Mouse (Mus musculus): Measurements from ENCODE around the gene Slc15a3. TPM values are rescaled to one million over a fixed set of nuclear protein-coding genes. Genes with fewer than 3 reads are reported as not detected.

The Slc15a3 gene
- total RNA-seq, 1 experiment from 2014 or later, result 2.0 TPM

GRCm38 (mm10) chr19:10869241-10869885 is 29.8 kb downstream of the Slc15a3 start:
- peak; percentile 86 for DNase-seq

- no peak for DNase-seq
Measured at GRCm38 (mm10) chr19:10869886-10870527, 30.5 kb downstream of the Slc15a3 start, which contains the start of gene Tmem132a. TSS of gene Tmem132a (minus strand) at chr19:10869940.

- peak; percentile 46 for DNase-seq
Measured at GRCm38 (mm10) chr19:10870676-10871075, 31.1 kb downstream of the Slc15a3 start.

- DNase-seq, result peak; percentile 22
Measured at GRCm38 (mm10) chr19:10871328-10871961, 31.9 kb downstream of the Slc15a3 start.

GRCm38 (mm10) chr19:10878201-10878837 is 38.8 kb downstream of the Slc15a3 start:
- DNase-seq, result peak; percentile 51

- DNase-seq, result peak; percentile 53
Measured at GRCm38 (mm10) chr19:10880085-10880974, 40.8 kb downstream of the Slc15a3 start.

- no peak for DNase-seq
Measured at GRCm38 (mm10) chr19:10880975-10881425, 41.5 kb downstream of the Slc15a3 start.

- DNase-seq, result peak; percentile 96
Measured at GRCm38 (mm10) chr19:10881426-10882154, 42.1 kb downstream of the Slc15a3 start, which contains the start of gene Tmem109. TSS of gene Tmem109 (minus strand) at chr19:10882001.

GRCm38 (mm10) chr19:10892201-10892600 is 52.7 kb downstream of the Slc15a3 start:
- DNase-seq, result no peak

- DNase-seq, result peak; percentile 98
Measured at GRCm38 (mm10) chr19:10895016-10895528, 55.5 kb downstream of the Slc15a3 start, which contains the start of gene Prpf19. TSS of gene Prpf19 (plus strand) at chr19:10895231.

- peak; percentile 64 for DNase-seq
Measured at GRCm38 (mm10) chr19:10895708-10896107, 56.2 kb downstream of the Slc15a3 start.

GRCm38 (mm10) chr19:10896849-10897248 is 57.3 kb downstream of the Slc15a3 start:
- DNase-seq, result no peak

GRCm38 (mm10) chr19:10897491-10897890 is 58.0 kb downstream of the Slc15a3 start:
- peak; percentile 62 for DNase-seq

GRCm38 (mm10) chr19:10900315-10900714 is 60.8 kb downstream of the Slc15a3 start:
- DNase-seq, result no peak

GRCm38 (mm10) chr19:10901046-10901445 is 61.5 kb downstream of the Slc15a3 start:
- DNase-seq, result no peak

- DNase-seq, result no peak
Measured at GRCm38 (mm10) chr19:10904512-10904911, 65.0 kb downstream of the Slc15a3 start.

GRCm38 (mm10) chr19:10904927-10905727 is 65.6 kb downstream of the Slc15a3 start:
- peak; percentile 88 for DNase-seq

- DNase-seq, result no peak
Measured at GRCm38 (mm10) chr19:10905728-10906000, 66.1 kb downstream of the Slc15a3 start.

- peak; percentile 74 for DNase-seq
Measured at GRCm38 (mm10) chr19:10907891-10908290, 68.4 kb downstream of the Slc15a3 start.
